Comparison of ENCODE assay signal across 8 mouse cellular contexts in genomic region chr9:73162571-73163333, GRCm38 (mm10). TPM values are rescaled to one million over a fixed set of nuclear protein-coding genes. Genes with fewer than 3 reads are reported as not detected.
DNase-seq lines count a peak whose midpoint lies in the region; ATAC-seq and TF ChIP-seq lines count a peak whose summit lies in the region.

No protein-coding gene starts in this region.

- peak; percentile 53; the same call in 1 of the 2 replicates for ATAC-seq in hindbrain, embryonic 11.5 days (ENCODE audit: low FRiP score)
- ATAC-seq in lung, postnatal 0 days = peak; percentile 30; the same call in 1 of the 2 replicates

- H3K27me3 ChIP-seq in hindbrain, embryonic 11.5 days (ENCODE audit: control insufficient read depth, insufficient read depth, low read length) = peaks cover 2% of the 10 kb centered on the region; the same call in 1 of the 2 replicates
- no peaks in the 10 kb centered on the region for H3K27me3 ChIP-seq in lung, postnatal 0 days (replicated peaks; ENCODE audit: insufficient read depth, low read length)

- in situ Hi-C loops in ES-E14 (cut with MboI; ENCODE audit: low sequenced_read_pairs in 2 of 2, unreplicated experiment in 2 of 2) = no loop called here

- no peaks in the 10 kb centered on the region for H3K36me3 ChIP-seq in ES-E14 (ENCODE audit: control insufficient read depth, insufficient read depth, low read length, poor library complexity, severe bottlenecking)
- no peaks in the 10 kb centered on the region for H3K36me3 ChIP-seq in hindbrain, embryonic 11.5 days (ENCODE audit: control insufficient read depth, insufficient read depth, low read length)
- no peaks in the 10 kb centered on the region for H3K36me3 ChIP-seq in lung, postnatal 0 days (ENCODE audit: insufficient read depth, low read length)

- H3K4me1 ChIP-seq in ES-E14 (ENCODE audit: control insufficient read depth in 2 of 2, insufficient read depth in 2 of 2, low read length in 2 of 2, poor library complexity in 1 of 2) = peaks cover 0 to 4% of the 10 kb centered on the region in 2 experiments; a peak in 1 of 4 replicates
- no peaks in the 10 kb centered on the region for H3K4me1 ChIP-seq in hindbrain, embryonic 11.5 days (replicated peaks; ENCODE audit: control insufficient read depth, insufficient read depth, low read length)
- H3K4me1 ChIP-seq in lung, postnatal 0 days (ENCODE audit: insufficient read depth, low read depth, low read length) = no peaks in the 10 kb centered on the region

- peak; percentile 93 for TF ChIP-seq CTCF in lung, postnatal 0 days (IDR thresholded peaks at IDR 0.05)

- H3K27ac ChIP-seq in ES-E14 (ENCODE audit: insufficient read depth, low read depth, low read length, poor library complexity, severe bottlenecking) = no peak overlapping the region
- H3K27ac ChIP-seq in hindbrain, embryonic 11.5 days (ENCODE audit: low read depth, low read length) = no peak overlapping the region
- H3K27ac ChIP-seq in lung, postnatal 0 days (ENCODE audit: low read length) = no peak overlapping the region

- no peaks in the 10 kb centered on the region for H3K9me3 ChIP-seq in ES-E14 (ENCODE audit: control insufficient read depth, insufficient read depth, low read depth, low read length)
- no peaks in the 10 kb centered on the region for H3K9me3 ChIP-seq in hindbrain, embryonic 11.5 days (ENCODE audit: control insufficient read depth, low read length)
- no peaks in the 10 kb centered on the region for H3K9me3 ChIP-seq in lung, postnatal 0 days (ENCODE audit: low read length)

- DNase-seq in ES-E14 (ENCODE audit: low read depth, low spot score) = peak; percentile 92
- DNase-seq in cerebellum, adult 11-12 months = peak; percentile 78
- DNase-seq in forelimb bud, embryonic 11.5 days (ENCODE audit: low read depth, low spot score) = peak; percentile 90
- DNase-seq in hindbrain, embryonic 11.5 days (ENCODE audit: low spot score) = peak; percentile 90
- peak; percentile 82 to 87 for DNase-seq in layer of hippocampus, postnatal 10 days (ENCODE audit: low spot score in 2 of 2)
- peak; percentile 81 for DNase-seq in lung, postnatal 0 days (ENCODE audit: low spot score)
- peak; percentile 64 for DNase-seq in ovary, postnatal 36 days (ENCODE audit: low spot score)
- DNase-seq in thymus, postnatal 36 days = peak; percentile 33 to 63

- peak overlapping the region in 1 of 2 experiments; percentile 39; a peak in 2 of 4 replicates for H3K4me3 ChIP-seq in ES-E14 (ENCODE audit: insufficient read depth in 1 of 2, low read depth in 1 of 2, low read length in 2 of 2, poor library complexity in 1 of 2, severe bottlenecking in 1 of 2)
- H3K4me3 ChIP-seq in hindbrain, embryonic 11.5 days (ENCODE audit: low read depth, low read length) = no peak overlapping the region
- H3K4me3 ChIP-seq in lung, postnatal 0 days (ENCODE audit: low read depth, low read length) = peak overlapping the region; percentile 22; the same call in 1 of the 2 replicates

- H3K9ac ChIP-seq in ES-E14 (ENCODE audit: insufficient read depth, low read depth, low read length, poor library complexity, severe bottlenecking) = no peak overlapping the region
- no peak overlapping the region for H3K9ac ChIP-seq in hindbrain, embryonic 11.5 days (ENCODE audit: low read depth, low read length)
- H3K9ac ChIP-seq in lung, postnatal 0 days (replicated peaks; ENCODE audit: low read depth) = no peak overlapping the region

- TF ChIP-seq EP300 in lung, postnatal 0 days (IDR thresholded peaks at IDR 0.05) = no peak

- WGBS in hindbrain, embryonic 11.5 days = 27% methylated on average over 26 of the region's 26 CpGs
- 15% methylated on average over 26 of the region's 26 CpGs for WGBS in lung, postnatal 0 days

- peak overlapping the region; percentile 24; the same call in 1 of the 2 replicates for H3K4me2 ChIP-seq in hindbrain, embryonic 11.5 days (replicated peaks; ENCODE audit: low read depth, low read length)
- H3K4me2 ChIP-seq in lung, postnatal 0 days (replicated peaks; ENCODE audit: low read depth, low read length) = peak overlapping the region; percentile 51

TF ChIP-seq in ES-E14, 5 proteins besides CTCF, POLR2A, EP300 and RAD21:
- TF ChIP-seq HCFC1 (IDR thresholded peaks at IDR 0.05; ENCODE audit: borderline replicate concordance, insufficient read depth, low read length) = no peak
- TF ChIP-seq ZC3H11A (IDR thresholded peaks at IDR 0.05; ENCODE audit: borderline replicate concordance, low read depth, low read length) = peak; percentile 44; the same call in 1 of the 2 replicates

RNA-seq across cellular contexts. Expression of gene Rsl24d1, which starts 49.5 kb away (rescaled TPM):
- 115 and 147 TPM in 2 replicates for total RNA-seq in ES-E14 (2012; rRNA removed)
- polyA plus RNA-seq in hindbrain, embryonic 11.5 days (2014; fragmentation: Nextera tagmentation; extraction: Ambion mirVana) = 162 and 167 TPM in 2 replicates
- 10 to 100 TPM; 61.8 to 63.0 TPM for total RNA-seq in layer of hippocampus, postnatal 10 days (2021)
- polyA plus RNA-seq in lung, postnatal 0 days (2015; fragmentation: Nextera tagmentation; extraction: Ambion mirVana) = 58.8 and 59.8 TPM in 2 replicates
